Mouse (Mus musculus) heart, postnatal 0 days (tissue): ENCODE results near the gene Pcbd2. TPM values are rescaled to one million over a fixed set of nuclear protein-coding genes. Genes with fewer than 3 reads are reported as not detected.
A peak's percentile ranks its signal among the peaks of the same experiment; 100 is the strongest.

Source experiments
- ATAC-seq: fragments of 200-750 bp; cut with Nextera tagmentation; 2 replicates; pipeline ENCODE4 v1.8.0; 2017; ENCODE audit warnings: low read depth, moderate number of reproducible peaks, moderate library complexity; ENCODE audit not compliant: insufficient read depth
- DNase-seq: peaks from one replicate; pipeline ENCODE4 v3.0.0-alpha.2; 2016; ENCODE audit warnings: low spot score
- H3K27ac ChIP-seq: fragments of 300-500 bp; sonication (generic); 2 replicates; pipeline ENCODE4 v1.5.1; 2014; ENCODE audit warnings: low read depth, mild to moderate bottlenecking
- H3K27me3 ChIP-seq: fragments of 300-500 bp; sonication (generic); 2 replicates; pipeline ENCODE4 v1.6.1; 2014; ENCODE audit warnings: low read length, mixed read lengths; ENCODE audit not compliant: control insufficient read depth, insufficient read depth
- H3K36me3 ChIP-seq: fragments of 300-500 bp; sonication (generic); replicated peaks from 2 replicates; pipeline ENCODE4 v1.6.1; 2014; ENCODE audit warnings: low read length, mixed read lengths; ENCODE audit not compliant: control insufficient read depth, insufficient read depth
- H3K4me1 ChIP-seq: fragments of 300-500 bp; sonication (generic); 2 replicates; pipeline ENCODE4 v1.6.1; 2014; ENCODE audit warnings: antibody characterized with exemption; ENCODE audit not compliant: control insufficient read depth, insufficient read depth
- H3K4me2 ChIP-seq: fragments of 300-500 bp; sonication (generic); 2 replicates; pipeline ENCODE4 v1.6.1; 2014; ENCODE audit warnings: low read depth, mild to moderate bottlenecking, low read length, moderate library complexity
- H3K4me3 ChIP-seq: fragments of 300-500 bp; sonication (generic); 2 replicates; pipeline ENCODE4 v1.5.1; 2014; ENCODE audit warnings: low read depth, low read length
- H3K9ac ChIP-seq: fragments of 300-500 bp; sonication (generic); replicated peaks from 2 replicates; pipeline ENCODE4 v1.6.1; 2014; ENCODE audit warnings: low read depth, low read length, mixed read lengths
- H3K9me3 ChIP-seq: fragments of 300-500 bp; sonication (generic); replicated peaks from 2 replicates; pipeline ENCODE4 v1.6.1; 2016; ENCODE audit warnings: low read length; ENCODE audit not compliant: control insufficient read depth
- CTCF ChIP-seq: IDR thresholded peaks from 2 replicates; pipeline ENCODE4 v1.5.1; 2016; ENCODE audit warnings: antibody characterized with exemption, control low read depth, low read depth
- EP300 ChIP-seq: IDR thresholded peaks from 2 replicates; pipeline ENCODE4 v1.6.1; 2016; ENCODE audit warnings: antibody characterized with exemption, low read depth
- WGBS: fragments of 180-500 bp; shearing (Covaris S2); extraction: QIAGEN DNeasy Blood & Tissue Kit; methylation state at CpG from one replicate; pipeline ENCODE4 v1.1.7; 2014; 5-methylcytosine and 5-hydroxymethylcytosine counted together
- polyA plus RNA-seq: library from polyadenylated mRNA; unstranded; fragments of >200 nt; fragmentation: Nextera tagmentation; extraction: Ambion mirVana; gene quantifications from 2 replicates; pipeline ENCODE4 v1.2.1, GENCODE M21; 2015
- total RNA-seq: library from RNA; depleted of rRNA; stranded (reverse); fragments of >200 nt; gene quantifications from 2 replicates; pipeline ENCODE4 v1.2.3, GENCODE M21; 2014; ENCODE audit warnings: low replicate concordance

The Pcbd2 gene
- total and polyA plus RNA-seq, 2 experiments from 2014 or later: 12.1 to 54.7 TPM

GRCm38 (mm10) chr13:55721995-55722394 lies 5.2 kb upstream of the Pcbd2 start:
- WGBS: 88% methylated on average over 2 of the region's 2 CpGs
- Histone ChIP-seq H3K9me3 (no peaks in the 10 kb centered on the region), H3K4me2 (no peak overlapping the region), H3K4me1 (no peaks in the 10 kb centered on the region), H3K4me3 (no peak overlapping the region), H3K9ac (no peak overlapping the region), H3K27me3 (no peaks in the 10 kb centered on the region), H3K36me3 (peaks cover 48% of the 10 kb centered on the region), H3K27ac (no peak overlapping the region)
- ATAC-seq (no peak), DNase-seq (no peak)
- TF ChIP-seq EP300: no peak
- TF ChIP-seq CTCF: no peak

GRCm38 (mm10) chr13:55726598-55727119 lies 509 bp upstream of the Pcbd2 start:
- WGBS: 2% methylated on average over 4 of the region's 4 CpGs
- peak overlapping the region; percentile 76 for H3K9ac ChIP-seq
- peak overlapping the region; percentile 75 for H3K4me3 ChIP-seq
- DNase-seq (peak; percentile 7), ATAC-seq (no peak)
- TF ChIP-seq EP300 (no peak), CTCF (no peak)
- peak overlapping the region; percentile 94 for H3K27ac ChIP-seq
- no peaks in the 10 kb centered on the region for H3K27me3 ChIP-seq
- no peaks in the 10 kb centered on the region for H3K9me3 ChIP-seq
- H3K4me2 ChIP-seq: peak overlapping the region; percentile 68
- no peaks in the 10 kb centered on the region for H3K4me1 ChIP-seq
- H3K36me3 ChIP-seq: peaks cover 23% of the 10 kb centered on the region

- Histone ChIP-seq H3K9me3 (no peaks in the 10 kb centered on the region), H3K9ac (peak overlapping the region; percentile 76), H3K4me1 (no peaks in the 10 kb centered on the region), H3K27ac (peak overlapping the region; percentile 94), H3K27me3 (no peaks in the 10 kb centered on the region), H3K4me2 (peak overlapping the region; percentile 68), H3K4me3 (peak overlapping the region; percentile 75), H3K36me3 (peaks cover 21% of the 10 kb centered on the region)
- ATAC-seq: peak; percentile 83
- 2% methylated on average over 19 of the region's 19 CpGs for WGBS
- peak; percentile 94 for DNase-seq
- TF ChIP-seq CTCF (peak; percentile 53), EP300 (no peak)
Observed at GRCm38 (mm10) chr13:55727839-55728238, 671 bp downstream of the Pcbd2 start.

- 87% methylated on average over 7 of the region's 7 CpGs for WGBS
- Histone ChIP-seq H3K9me3 (no peaks in the 10 kb centered on the region), H3K27ac (no peak overlapping the region), H3K27me3 (no peaks in the 10 kb centered on the region), H3K4me3 (no peak overlapping the region), H3K36me3 (no peaks in the 10 kb centered on the region), H3K4me1 (no peaks in the 10 kb centered on the region), H3K9ac (no peak overlapping the region), H3K4me2 (no peak overlapping the region)
- no peak for ATAC-seq
- no peak for TF ChIP-seq EP300
- no peak for TF ChIP-seq CTCF
- DNase-seq: no peak
Observed at GRCm38 (mm10) chr13:55730716-55731115, 3.5 kb downstream of the Pcbd2 start.

- Histone ChIP-seq H3K4me2 (no peak overlapping the region), H3K27me3 (no peaks in the 10 kb centered on the region), H3K4me1 (no peaks in the 10 kb centered on the region), H3K27ac (no peak overlapping the region), H3K36me3 (no peaks in the 10 kb centered on the region), H3K9ac (no peak overlapping the region), H3K9me3 (no peaks in the 10 kb centered on the region), H3K4me3 (no peak overlapping the region)
- TF ChIP-seq CTCF (no peak), EP300 (no peak)
- no peak for ATAC-seq
- DNase-seq: no peak
- WGBS: 81% methylated on average over 2 of the region's 2 CpGs
Observed at GRCm38 (mm10) chr13:55732121-55732520, 5.0 kb downstream of the Pcbd2 start.
